Mouse (Mus musculus) spleen, postnatal 4 days (tissue): ENCODE measurements around the gene Odr4.

Experiments used
- DNase-seq, 2 experiments: peaks; one replicate each; pipeline ENCODE4 v3.0.0; 2022; ENCODE audit warnings: low spot score in 2 of 2

Odr4 gene

DNA sequence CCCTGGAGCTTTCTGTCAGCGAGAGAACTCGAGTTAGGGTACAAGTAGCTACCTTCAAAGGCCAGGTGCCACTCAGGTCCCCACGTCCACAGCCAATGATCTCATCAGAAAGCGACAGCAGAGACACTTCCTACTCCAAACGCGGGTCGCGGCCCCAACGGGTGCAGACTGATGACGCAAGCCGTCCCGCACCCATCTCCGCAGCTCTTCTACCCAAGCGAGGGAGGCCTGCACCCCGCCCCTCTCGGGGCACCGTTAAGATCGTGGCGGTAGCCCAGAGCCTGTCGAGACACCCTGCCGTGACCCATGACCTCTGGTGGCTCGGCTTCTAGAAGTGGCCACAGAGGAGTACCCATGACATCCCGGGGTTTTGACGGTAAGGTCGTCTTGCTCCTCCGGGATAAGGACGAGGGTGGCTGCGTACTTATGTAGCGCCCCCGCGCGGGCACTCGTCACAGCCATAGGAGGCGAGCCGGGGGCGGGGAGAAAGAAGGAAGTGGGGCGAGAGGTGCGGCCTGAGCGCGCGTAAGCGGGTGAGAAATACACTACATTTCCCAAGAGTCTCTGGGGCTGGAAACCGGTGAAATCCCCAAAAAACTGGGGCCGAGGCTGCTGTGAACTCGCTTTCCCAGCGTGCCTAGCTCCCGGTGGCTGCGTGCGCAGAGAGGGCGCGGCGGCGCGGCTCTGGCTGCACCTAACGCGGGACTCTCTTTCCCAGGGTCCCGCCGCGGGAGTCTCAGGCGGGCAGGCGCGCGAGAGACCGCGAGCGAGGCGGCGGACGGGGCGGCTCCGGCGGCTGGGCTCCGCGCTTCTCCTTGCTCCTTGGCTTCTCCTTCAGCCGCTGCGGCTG is at the start of gene Odr4, which contains the start of gene Tpr:
Gene Odr4, minus strand, starts transcription at position 443 of the 850 bp plus-strand sequence.
Gene Tpr, plus strand, starts transcription at position 201 of the 850 bp plus-strand sequence.
- DNase-seq: peak; percentile 94 to 98

DNA sequence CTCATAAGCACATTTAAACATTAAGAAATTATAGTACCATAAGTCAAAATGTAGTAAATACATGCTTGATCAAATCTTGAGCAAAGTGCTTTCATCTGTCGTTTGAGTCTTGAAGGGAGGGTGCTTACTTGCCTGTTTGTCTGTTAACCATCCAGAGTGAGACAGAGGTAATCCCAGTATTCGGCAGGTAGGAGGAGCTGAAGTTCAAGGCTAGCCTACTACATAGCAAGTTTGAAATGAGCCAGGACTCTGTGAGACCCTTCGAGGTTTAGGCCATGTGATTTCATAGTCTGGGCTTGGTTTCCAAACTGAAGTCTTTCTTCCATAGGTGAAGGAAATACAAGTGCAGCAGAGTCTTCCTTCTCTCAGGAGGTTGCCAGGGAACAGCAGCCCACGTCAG is 48.9 kb upstream of the Odr4 start:
- DNase-seq: no peak

DNA sequence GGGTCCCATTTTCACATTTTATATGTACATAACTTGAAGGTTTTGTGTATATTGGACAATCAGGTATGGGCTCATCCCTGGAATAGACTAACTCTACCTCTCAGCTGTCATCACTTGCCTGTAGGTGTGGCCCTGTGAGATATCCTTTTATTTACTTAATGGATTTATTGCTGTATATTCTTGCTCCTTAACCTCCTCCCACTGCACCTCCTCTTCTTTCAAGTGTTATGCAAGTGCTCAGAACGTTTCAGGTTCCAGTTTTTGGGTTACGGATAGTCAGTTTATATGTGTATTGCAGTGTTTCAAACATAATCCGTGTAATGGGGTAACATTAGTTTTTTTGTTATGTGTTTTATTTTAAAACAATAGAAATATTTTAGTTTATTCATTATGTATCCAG is 45.8 kb upstream of the Odr4 start:
- no peak for DNase-seq

DNA sequence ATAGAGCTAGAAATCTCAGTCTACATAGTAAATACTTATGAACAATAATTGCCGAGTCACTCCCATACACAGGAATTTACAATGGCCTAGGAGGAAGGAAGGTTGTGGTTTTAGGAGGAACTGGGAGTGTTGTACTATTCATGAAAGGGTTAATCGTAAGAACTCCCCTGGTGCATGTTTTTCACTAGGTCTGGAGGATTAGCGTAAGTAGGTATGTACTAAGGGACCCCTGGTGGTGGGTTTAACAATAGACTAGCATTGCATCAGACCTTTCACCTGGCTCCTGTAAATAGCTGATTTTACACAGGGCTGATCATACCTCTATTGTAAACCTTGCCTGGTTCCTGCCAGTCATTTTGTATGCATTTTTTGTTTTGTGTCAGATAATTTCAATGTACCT is 33.3 kb upstream of the Odr4 start:
- no peak for DNase-seq

DNA sequence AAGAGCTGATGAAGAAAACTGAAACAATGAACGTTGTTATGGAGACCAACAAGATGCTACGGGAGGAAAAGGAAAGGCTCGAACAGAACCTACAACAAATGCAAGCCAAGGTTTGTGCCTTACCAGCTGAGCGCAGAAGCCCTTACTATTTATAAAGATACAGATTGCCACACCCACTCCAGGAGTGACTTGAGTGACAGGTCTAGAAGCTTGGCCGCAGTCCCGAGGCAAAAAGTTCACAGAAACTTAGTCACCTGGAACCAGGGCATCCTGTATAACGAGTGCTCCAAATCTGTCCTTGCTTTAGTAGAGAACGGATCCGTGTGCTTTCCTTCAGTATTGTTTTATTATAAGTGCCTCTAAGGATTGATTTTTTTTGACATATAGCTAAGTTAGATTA is 32.8 kb upstream of the Odr4 start:
- DNase-seq: no peak

DNA sequence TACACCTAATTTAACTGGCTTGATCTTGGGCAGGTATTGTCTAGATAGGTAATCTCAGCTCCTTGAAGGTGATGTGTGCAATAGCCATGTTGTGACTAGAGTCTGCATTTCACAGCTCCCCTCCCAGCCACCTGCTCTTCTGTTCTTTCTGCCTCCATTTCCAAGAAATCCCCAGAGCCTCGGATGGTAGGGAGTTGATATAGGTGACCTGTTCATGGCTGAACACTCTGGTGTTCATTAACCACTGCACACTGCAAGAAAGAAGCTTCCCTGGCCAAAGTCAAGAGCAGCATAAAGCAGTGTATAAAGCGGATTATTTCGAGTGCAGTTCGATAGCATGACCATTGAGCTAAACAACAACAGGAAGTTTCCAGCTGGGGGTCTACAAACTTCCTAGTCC is 25.5 kb upstream of the Odr4 start:
- DNase-seq: no peak

DNA sequence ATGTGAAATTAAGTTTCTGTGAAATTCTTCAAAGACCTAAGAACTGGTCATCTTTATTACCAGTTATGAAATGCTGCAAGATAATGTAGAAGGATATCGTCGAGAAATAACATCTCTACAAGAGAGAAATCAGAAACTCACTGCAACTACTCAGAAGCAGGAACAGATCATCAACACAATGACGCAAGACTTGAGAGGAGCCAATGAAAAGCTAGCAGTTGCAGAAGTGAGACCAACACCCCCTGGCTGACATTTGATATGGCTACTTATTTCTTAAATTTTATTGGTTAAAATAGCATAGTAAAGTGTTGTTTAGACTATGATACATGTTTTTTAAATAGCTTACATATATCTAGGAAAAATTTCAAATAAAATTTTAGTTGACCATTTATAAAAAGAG is 23.1 kb upstream of the Odr4 start:
- DNase-seq: no peak

DNA sequence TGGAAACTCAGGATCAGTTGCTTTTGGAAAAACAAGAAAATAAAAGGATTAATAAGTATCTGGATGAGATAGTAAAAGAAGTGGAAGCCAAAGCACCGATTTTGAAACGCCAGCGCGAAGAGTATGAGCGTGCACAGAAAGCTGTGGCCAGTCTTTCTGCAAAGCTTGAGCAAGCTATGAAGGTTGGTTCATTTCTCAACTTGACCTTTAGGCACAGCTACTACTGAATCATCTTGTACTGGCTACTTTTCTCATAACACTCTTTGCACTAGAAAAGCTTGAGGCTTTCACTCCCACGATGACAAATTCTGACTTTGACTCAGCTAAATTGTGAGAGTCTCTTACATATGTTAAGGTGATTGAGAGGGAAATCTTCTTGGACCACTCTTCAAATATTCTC is 17.1 kb upstream of the Odr4 start:
- no peak for DNase-seq

DNA sequence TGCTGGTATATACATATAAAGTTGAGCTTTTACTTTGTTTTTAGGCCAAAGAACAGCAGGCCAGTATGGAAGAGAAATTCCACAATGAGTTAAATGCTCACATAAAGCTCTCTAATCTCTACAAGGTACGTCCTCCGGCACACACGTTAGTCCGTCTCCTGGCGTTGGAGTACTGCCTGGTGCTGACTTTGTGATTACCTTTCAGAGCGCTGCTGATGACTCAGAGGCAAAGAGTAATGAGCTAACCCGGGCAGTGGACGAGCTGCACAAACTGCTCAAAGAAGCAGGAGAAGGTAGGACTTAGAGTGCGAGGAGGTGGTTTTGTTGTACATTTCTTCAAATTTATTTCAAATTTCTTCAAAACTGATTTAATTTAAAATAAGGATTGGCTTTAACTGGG is 14.4 kb upstream of the Odr4 start:
- DNase-seq: no peak

DNA sequence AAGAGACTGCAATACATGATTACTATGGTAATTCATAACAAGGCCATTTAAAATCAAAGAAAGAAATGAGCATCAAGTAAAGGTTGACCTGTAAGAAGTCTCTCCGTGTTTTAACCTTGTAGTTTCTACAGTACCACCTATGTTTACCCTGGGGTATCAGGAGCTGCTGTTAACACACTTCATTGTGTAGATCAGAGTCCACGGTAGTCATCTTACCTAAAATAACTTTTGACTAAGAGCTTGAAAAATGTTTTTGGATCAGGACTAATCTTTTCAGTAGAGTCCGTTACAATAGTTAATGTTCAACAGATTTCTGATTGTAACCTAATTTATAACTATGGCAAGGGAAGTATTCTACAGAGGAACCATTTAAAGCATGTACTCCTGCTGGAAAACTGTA is 11.7 kb upstream of the Odr4 start:
- DNase-seq: no peak

DNA sequence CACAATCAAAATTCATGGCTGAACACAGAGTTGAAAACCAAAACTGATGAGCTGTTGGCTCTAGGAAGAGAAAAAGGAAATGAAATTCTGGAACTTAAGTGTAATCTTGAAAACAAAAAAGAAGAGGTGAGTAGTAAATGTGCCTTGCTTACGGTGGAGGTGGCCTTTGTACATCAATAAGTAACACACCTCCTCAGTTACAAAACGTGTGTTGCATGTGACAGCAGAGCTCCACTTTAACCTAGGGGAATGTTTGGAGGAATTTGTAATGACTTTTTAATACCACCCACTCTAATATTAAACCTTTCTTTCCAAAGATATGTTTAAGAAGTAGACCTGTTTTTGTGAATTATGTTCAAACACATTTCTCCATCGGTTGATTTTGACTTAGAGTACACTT is 11.0 kb upstream of the Odr4 start:
- no peak for DNase-seq

DNA sequence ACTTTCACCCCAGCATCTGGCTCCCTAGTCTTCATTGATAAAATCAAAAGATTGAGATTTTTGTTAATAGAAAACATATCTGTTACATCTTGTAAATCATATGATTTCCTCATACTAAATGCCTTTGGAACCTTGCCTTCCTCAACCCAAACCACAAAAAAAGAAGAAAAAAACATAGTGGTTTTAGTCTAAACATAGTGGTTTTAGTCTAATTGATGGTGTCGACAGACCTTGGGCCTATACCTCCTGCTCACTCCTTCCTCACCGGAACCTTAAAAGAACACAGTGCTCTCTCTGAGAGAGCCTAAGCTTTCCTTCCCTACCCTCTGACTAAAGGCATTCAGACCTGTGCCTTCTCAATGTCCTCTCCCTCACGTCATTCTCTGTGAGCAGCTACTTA is 3.1 kb upstream of the Odr4 start:
- DNase-seq: no peak

DNA sequence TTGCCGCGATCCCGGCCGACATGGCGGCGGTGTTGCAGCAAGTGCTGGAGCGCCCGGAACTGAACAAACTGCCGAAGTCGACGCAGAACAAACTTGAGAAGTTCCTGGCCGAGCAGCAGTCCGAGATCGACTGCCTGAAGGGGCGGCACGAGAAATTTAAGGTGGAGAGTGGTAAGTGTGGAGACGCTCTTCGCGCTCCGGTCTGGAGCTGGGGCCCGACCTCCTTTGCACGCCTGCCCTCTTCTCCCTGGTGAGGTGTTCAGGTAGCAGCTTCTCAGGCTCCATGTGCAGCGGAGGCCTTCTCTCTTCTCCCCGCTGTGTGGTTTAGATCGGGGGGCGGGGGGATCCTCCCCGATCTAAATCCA is 590 bp upstream of the Odr4 start:
- DNase-seq: no peak

DNA sequence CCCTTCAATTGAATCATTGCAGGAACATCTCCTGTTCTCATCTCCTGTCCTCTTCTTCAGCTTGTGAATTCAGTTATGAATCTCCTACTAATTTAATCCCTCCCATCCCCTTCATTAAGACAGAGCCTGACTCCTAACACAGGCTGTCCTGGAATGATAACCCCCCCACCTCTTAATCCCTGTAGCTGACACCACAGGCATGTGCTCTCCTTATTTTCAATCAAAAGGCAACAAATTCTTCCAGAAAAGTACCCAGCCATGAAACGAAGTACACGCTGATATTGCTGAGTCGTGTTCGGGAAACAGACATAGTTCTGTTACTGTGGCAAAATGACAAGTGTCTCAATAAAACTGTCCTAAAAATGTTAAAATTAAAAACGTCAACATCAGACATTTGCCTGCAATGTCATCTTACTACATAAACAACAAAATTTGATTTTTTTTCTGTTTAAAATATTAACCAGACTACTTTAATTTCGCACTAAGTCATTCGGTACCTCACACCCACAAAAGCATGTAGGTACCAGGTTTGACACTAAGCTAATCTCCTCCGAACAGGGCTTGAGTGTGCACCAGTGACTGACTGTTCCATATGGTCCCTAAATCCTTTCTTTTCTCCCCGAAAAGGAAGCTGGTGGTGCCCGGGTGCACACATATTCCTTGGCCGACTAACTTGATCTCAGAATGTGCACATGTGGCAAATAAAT is 796 bp downstream of the Odr4 start:
- DNase-seq: no peak

DNA sequence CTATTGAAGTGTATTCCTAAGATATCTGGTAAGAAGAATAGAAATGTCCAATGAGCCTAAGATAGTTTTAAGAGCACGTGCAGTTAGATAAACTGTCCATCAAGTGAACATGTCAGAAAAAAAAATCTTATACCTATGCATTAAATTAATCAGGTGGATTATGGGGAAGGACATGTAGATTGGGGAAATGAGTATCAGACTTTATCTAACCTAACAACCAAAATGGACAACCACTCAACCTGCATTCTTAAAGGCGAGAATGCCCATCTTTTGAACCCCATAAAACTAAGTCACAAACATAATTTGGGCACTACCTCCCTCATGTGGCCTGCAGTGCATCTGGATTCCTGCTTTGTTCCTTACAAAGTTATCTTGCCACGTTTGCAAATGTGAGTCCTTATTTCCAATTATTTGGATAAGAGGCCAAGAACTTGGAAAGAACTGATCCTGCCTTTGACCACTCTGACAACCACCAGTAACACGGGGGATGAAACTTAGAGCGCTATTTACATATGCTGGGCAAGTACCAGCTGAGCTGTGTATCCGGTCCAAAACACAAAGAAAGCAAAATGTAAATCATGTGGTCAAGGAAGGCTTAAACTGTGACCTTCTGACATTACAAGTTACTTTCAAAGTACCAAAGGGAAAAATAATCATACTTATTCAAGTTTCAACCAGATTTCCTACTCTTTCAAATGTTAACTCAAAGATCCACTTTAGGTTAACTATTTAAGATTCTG is 3.3 kb downstream of the Odr4 start:
- no peak for DNase-seq

DNA sequence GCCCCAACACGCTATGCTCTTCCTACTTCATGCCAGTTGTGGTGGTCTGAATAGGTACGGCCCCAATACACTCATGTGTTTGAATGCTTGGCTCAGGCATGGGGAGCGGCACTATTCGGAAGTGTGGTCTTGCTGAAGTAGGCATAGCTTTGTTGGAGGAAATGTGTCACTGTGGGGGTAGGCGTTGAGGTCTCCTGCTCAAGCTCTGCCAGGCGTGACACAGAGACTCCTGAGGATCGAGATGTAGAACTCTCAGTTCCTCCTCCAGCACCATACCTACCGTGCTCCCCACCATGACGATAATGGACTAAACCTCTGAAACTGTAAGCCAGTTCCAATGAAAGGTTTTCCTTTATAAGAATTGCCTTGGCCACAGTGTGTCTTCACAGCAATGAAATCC is 5.3 kb downstream of the Odr4 start:
- peak; percentile 28 to 64 for DNase-seq

DNA sequence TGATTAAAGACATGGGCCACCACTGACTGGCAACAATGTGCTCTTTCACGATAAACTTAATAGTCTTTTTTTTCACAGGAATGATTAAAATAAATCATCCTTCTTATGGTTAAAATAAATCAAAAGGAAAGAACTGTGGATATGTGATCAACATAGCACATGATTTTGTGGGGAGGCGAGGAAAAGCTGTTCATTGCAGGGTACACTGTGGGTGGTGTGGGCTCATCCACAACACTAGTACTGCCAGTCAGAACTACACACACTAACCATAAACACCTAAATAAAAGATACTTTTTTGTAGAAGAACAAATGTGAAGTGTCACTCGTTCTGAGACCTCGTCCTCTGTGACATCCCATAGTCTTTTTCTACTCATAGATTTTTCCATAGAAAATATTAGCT is 8.7 kb downstream of the Odr4 start:
- DNase-seq: no peak

DNA sequence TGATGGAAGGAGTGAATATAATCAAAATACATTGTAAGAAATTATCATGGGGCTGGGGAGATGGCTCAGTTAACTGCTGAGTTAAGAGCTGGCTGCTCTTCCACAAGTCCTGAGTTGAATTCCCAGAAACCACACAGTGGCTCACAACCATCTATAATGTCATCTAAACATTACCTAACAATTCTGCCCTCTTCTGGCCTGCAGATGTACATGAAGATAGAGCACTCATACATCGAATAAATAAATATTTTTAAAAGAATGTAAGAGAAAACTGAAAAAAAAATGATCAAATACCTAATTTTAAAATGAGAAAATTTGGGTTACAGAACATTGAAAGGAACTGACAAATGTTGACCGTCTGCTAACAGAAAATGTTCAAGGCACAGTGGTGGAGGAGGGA is 18.6 kb downstream of the Odr4 start:
- no peak for DNase-seq

DNA sequence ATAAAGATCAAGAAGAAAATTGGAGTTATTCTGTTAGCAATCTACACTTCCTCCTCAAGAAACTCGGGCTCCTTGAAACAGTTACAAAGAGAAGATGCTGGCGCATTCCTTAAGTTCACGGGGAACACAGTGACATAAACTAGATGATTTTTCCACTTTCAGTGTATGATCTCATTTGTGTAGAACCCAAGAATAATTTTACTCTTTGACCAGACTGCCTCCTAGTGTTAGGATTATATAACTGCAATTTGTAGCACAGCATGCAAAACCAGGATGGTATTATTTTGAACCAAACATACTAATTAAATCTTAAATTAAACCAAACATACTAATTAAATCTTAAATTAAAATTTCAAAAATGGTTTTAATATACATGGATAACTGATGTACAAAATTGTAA is 20.0 kb downstream of the Odr4 start:
- no peak for DNase-seq

DNA sequence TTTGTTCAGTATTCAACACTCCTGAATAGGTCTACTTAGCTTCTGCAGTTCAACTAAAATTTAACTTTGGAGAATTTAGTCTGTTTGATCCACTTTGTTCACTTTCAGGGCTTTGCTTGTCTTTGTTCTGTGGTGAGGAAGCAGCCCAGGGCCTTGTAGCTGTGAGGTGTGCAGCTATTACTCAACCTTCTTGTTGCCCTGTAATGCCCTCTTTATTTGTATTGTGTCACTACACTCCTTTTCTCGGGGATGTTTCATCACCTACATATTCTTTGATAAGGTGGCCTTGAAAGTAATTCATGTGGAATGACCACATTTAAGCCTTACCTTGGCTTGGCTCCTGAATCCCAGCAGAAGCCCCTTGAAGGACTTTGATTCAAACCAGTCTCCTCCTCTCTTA is 32.0 kb downstream of the Odr4 start:
- DNase-seq: no peak

DNA sequence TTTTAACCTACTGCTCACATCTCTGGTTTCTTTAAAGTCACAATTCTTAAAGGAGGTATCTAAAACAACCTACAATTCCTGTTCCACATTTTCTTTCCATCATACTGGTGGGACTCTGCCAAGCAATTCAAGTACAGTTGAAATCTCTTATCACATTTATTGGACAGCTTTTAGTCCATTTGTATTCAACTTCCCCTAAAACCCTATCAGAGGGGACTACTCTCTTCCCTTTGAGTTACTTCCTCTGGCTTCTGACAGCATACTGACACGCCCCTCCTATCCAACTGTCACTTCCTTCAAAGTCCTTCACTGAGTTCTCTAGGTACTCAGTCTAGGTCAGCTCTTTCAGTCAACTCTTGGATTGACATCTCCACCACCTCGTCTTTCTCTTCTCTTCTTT is 57.8 kb downstream of the Odr4 start:
- DNase-seq: no peak

DNA sequence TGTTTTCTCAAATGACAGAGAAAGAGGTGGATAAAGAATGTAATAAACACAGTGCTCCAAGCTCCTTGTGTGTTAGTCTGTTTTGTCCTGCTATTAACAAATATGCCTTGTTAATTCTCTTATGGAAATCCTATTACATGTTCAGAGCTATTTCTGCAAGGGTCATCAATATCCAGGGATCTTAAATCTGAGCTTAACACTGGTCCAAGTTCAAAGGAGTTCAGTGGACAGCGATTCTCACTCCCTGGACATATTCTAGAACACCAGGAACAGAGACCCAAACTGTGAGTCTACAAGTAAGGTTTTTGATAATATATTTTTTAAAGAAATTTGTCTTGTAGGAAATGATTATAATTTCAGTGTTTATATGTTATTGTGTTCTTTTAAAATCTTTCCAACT is 73.7 kb downstream of the Odr4 start, which contains the start of gene Pdc:
Gene Pdc, plus strand, starts transcription at position 213 of the 400 bp plus-strand sequence.
- no peak for DNase-seq
